Mouse (Mus musculus): ENCODE results near the gene Cpne1. TPM values are rescaled to one million over a fixed set of nuclear protein-coding genes. Genes with fewer than 3 reads are reported as not detected.
"Not testable (repeated sequence)": the region's sequence is repeated elsewhere in the genome, so short reads cannot be mapped to it uniquely, and the experiment has no call there.

Gene Cpne1
- polyA plus RNA-seq, 1 experiment from 2014 or later, result 56.3 TPM

DNA sequence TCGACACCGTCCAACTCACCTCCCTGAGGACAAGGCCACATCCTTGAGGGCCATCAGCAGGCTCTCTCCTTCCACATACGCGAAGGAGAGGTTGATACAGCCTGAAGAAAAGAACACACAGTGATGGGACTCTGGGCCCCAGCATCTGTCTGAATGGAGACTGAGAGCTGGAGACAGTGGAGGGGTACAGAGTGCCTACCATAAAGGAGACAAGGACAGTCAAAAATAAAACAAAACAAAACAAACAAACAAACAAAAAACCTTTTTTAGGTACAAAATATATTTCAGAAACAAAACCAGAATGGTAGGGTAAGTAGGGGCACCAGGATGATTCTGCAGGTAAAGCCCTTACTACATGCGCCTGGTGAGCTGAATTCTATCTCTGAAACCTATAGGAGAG is 15.2 kb upstream of the Cpne1 start, which contains the start of gene Gm28036:
Gene Gm28036, minus strand, starts transcription at position 101 of the 400 bp plus-strand sequence.
- Histone ChIP-seq H3K27me3 (no peaks in the 10 kb centered on the region), H3K9me3 (replicated peaks) (no peaks in the 10 kb centered on the region), H3K4me1 (no peaks in the 10 kb centered on the region), H3K4me2 (replicated peaks) (no peak within 1 kb of the TSS), H3K36me3 (peaks cover 39% of the 10 kb centered on the region), H3K9ac (no peak within 1 kb of the TSS), H3K27ac (replicated peaks) (no peak within 1 kb of the TSS), H3K4me3 (replicated peaks) (no peak within 1 kb of the TSS)
- WGBS, result 96% methylated on average over 5 of the region's 5 CpGs
- ATAC-seq (ENCODE audit: insufficient number of reproducible peaks, low FRiP score, low TSS enrichment, low read depth), result no peak

DNA sequence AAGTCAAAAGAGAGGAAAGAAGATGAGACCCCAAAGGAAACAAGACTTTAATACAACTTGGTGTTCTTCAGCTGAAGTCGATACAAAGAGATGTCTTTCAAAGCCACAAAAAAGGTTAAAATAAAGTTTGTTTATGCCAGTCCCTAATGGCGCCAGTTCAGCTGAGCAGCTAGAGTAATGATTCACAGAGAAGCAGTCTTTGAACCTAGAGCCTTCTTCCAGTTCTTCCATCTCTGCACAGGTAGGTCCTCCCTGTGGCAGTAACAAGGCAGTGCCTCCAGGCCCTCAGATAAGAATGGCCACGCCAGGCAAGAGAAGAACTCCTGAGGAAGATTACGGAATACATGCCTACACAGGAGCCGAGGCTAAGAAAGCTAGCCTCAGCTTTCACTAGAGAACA is 12.0 kb upstream of the Cpne1 start:
- ATAC-seq (ENCODE audit: insufficient number of reproducible peaks, low FRiP score, low TSS enrichment, low read depth), result no peak
- H3K36me3 ChIP-seq, result peaks cover 34% of the 10 kb centered on the region
- H3K9ac ChIP-seq, result no peak overlapping the region
- WGBS, result 90% methylated on average over 5 of the region's 5 CpGs
- H3K27ac ChIP-seq (replicated peaks), result no peak overlapping the region
- H3K4me2 ChIP-seq (replicated peaks), result no peak overlapping the region
- H3K4me3 ChIP-seq (replicated peaks), result no peak overlapping the region
- H3K4me1 ChIP-seq, result no peaks in the 10 kb centered on the region
- no peaks in the 10 kb centered on the region for H3K27me3 ChIP-seq
- no peaks in the 10 kb centered on the region for H3K9me3 ChIP-seq (replicated peaks)

DNA sequence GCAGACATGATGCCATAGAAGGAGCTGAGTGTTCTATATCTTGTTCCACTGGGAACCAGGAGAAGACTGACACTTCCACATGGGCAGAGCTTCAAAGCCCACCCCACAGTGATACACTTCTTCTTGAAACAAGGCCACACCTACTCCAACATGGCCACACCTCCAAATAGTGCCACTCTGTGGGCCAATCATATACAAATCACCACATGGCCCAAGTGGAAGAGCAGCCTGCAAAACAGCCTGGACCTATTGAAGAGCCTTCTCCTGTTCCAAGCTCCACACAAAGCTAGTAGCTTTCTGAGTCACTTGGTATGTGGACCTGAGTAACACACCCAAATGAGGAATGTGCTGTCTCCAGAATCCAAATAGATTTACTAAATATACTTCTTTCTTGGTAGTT is 7.8 kb upstream of the Cpne1 start:
- Histone ChIP-seq H3K9ac (no peak overlapping the region), H3K4me1 (no peaks in the 10 kb centered on the region), H3K9me3 (replicated peaks) (no peaks in the 10 kb centered on the region), H3K4me2 (replicated peaks) (no peak overlapping the region), H3K27me3 (no peaks in the 10 kb centered on the region), H3K4me3 (replicated peaks) (no peak overlapping the region), H3K36me3 (peaks cover 17% of the 10 kb centered on the region), H3K27ac (replicated peaks) (no peak overlapping the region)
- ATAC-seq (ENCODE audit: insufficient number of reproducible peaks, low FRiP score, low TSS enrichment, low read depth), result no peak

DNA sequence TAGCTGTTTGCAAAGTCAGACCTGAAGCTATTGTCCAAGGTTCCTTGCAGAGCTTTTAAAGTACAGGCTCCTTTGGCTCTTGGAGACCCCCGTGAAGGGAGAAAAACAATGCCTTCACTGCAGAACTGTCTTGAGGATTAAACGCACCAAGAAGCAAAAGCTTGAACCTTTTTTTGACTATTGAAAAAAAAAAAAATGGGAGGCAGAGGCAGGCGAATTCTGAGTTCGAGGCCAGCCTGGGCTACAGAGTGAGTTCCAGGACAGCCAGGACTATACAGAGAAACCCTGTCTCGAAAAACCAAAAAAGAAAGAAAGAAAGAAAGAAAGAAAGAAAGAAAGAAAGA is 287 bp upstream of the Cpne1 start:
- Histone ChIP-seq H3K4me2 (replicated peaks) (peak overlapping the region; percentile 49), H3K4me3 (replicated peaks) (peak overlapping the region; percentile 91), H3K27ac (replicated peaks) (peak overlapping the region; percentile 94)
- not testable (repeated sequence) for H3K27me3 ChIP-seq; H3K9me3 ChIP-seq (replicated peaks); H3K4me1 ChIP-seq; H3K36me3 ChIP-seq; H3K9ac ChIP-seq; ATAC-seq (ENCODE audit: insufficient number of reproducible peaks, low FRiP score, low TSS enrichment, low read depth)
- 28% methylated on average over 5 of the region's 5 CpGs for WGBS

DNA sequence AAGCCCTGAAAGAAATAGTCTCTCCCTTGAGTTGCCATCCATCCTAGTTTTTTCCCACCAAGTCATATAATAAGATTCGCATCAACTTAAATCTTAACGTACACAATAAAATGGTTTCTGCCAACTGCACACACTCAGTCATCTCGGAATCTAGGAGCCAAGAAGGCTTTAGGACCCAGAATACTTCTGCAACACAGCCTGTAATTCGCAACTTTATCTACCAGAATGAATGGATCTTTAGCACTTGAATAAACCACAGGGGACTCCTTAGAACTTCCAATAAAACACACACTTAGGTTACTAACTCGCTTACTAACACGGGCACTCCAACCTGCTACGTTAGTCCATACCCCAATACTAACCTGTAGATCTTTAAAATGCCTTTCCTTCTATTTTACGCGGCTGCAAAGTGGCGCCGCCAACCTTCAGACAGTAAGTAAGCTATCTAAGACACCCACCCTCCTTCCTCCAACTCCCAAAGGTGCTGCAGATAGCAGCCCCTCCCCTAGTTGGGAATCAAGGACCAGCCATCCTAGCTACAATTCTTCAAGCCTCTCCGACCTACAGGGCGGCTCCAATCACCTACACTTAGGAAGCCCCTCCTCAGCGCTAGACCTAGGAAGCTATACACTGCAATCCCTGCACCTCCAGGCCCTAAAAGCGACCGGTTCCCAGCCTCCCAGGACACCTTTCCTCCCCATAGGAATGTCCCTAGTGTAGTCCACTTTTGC is 973 bp downstream of the Cpne1 start:
- H3K9me3 ChIP-seq (replicated peaks), result no peaks in the 10 kb centered on the region
- H3K4me2 ChIP-seq (replicated peaks), result peak overlapping the region; percentile 65
- peak overlapping the region; percentile 95 for H3K9ac ChIP-seq
- under 1% methylated on average over 16 of the region's 16 CpGs for WGBS
- H3K27ac ChIP-seq (replicated peaks), result peak overlapping the region; percentile 94
- 0 out of 2 replicates have a peak, but pooled peaks cover 3% of the 10 kb centered on the region for H3K4me1 ChIP-seq
- peak; percentile 52; the same call in 1 of the 2 replicates for ATAC-seq (ENCODE audit: insufficient number of reproducible peaks, low FRiP score, low TSS enrichment, low read depth)
- no peaks in the 10 kb centered on the region for H3K36me3 ChIP-seq
- H3K4me3 ChIP-seq (replicated peaks), result peak overlapping the region; percentile 91
- H3K27me3 ChIP-seq, result no peaks in the 10 kb centered on the region

DNA sequence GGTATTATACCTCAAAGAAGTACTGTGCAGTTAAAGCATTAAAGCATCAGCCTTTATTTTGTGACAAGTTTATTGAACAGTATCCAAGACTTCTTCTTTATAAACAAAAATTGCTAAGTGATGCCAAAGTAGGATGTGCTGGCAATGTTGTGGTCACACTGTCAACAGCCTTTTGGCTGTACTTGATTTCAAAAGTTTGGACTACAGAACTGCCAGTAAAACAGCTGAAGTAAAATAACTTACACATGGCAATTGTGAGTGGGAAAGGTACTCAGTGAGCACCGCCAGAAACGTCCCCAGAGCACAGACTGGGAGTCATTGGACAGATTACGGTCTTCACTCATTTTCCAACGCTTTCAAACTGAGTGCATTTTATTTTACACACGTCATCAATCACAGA is 19.8 kb downstream of the Cpne1 start:
- no peaks in the 10 kb centered on the region for H3K9me3 ChIP-seq (replicated peaks)
- H3K4me1 ChIP-seq, result no peaks in the 10 kb centered on the region
- no peak for ATAC-seq (ENCODE audit: insufficient number of reproducible peaks, low FRiP score, low TSS enrichment, low read depth)
- H3K9ac ChIP-seq, result no peak overlapping the region
- H3K27me3 ChIP-seq, result no peaks in the 10 kb centered on the region
- 67% methylated on average over 5 of the region's 5 CpGs for WGBS
- no peak overlapping the region for H3K4me3 ChIP-seq (replicated peaks)
- no peak overlapping the region for H3K27ac ChIP-seq (replicated peaks)
- H3K36me3 ChIP-seq, result peaks cover 19% of the 10 kb centered on the region
- no peak overlapping the region for H3K4me2 ChIP-seq (replicated peaks)

DNA sequence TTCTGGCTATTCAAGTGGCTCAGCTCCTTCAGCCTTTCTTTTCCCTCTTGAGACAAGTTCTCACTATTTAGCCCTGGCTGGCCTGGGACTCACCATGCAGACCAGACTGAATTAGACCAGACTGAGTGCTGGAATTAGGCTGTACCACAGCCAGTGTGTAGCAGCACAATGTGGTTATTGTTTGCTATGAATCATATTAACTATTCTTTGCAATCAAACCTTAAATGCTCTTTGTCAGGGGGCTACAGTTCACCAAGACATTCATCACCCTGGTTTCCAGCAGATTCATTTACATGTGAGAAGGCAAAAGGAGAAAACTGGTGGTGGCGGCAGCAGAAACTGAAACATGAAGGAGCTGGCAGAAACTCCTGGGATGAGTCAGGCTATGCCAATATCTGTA is 22.0 kb downstream of the Cpne1 start:
- Histone ChIP-seq H3K4me1 (no peaks in the 10 kb centered on the region), H3K27ac (replicated peaks) (no peak overlapping the region), H3K4me2 (replicated peaks) (no peak overlapping the region), H3K27me3 (no peaks in the 10 kb centered on the region), H3K9me3 (replicated peaks) (no peaks in the 10 kb centered on the region), H3K36me3 (no peaks in the 10 kb centered on the region), H3K9ac (no peak overlapping the region), H3K4me3 (replicated peaks) (no peak overlapping the region)
- 94% methylated on average over 1 of the region's 1 CpGs for WGBS
- no peak for ATAC-seq (ENCODE audit: insufficient number of reproducible peaks, low FRiP score, low TSS enrichment, low read depth)

DNA sequence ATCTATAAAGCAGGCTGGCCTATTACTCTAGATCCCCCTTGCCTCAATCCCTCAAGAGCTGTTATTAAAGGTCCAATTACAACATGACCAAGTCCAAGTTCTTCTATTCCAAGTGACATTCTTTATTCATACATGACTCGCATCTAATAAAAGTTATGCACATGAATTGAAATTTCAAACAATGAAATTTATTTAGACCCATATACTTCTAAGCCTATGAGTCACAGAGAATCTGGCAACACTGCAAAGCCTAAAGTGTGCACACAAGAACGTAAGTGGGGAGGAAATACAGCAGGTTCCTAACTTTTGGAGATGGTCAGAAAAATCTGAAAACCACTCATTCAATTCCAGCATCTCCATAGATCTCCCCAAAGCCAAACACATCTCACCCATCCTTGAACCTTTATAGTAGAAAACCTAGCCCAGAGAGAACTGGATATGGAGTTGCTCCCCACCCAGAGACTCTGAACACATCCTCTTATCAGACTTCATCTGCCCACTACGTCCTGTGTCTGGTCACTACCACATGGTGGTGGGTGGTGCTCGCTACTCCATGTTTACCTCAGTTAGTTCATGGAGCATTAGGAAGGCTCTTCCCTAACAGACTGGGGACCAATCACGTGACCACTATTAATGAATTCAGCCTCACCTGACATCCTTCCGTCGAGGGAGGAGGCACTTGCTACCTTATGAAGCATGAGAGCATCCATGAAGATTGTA is 24.2 kb downstream of the Cpne1 start:
- Histone ChIP-seq H3K36me3 (no peaks in the 10 kb centered on the region), H3K27ac (replicated peaks) (no peak overlapping the region), H3K4me1 (no peaks in the 10 kb centered on the region), H3K9me3 (replicated peaks) (no peaks in the 10 kb centered on the region), H3K4me3 (replicated peaks) (no peak overlapping the region), H3K27me3 (no peaks in the 10 kb centered on the region), H3K4me2 (replicated peaks) (no peak overlapping the region), H3K9ac (no peak overlapping the region)
- 85% methylated on average over 7 of the region's 7 CpGs for WGBS
- ATAC-seq (ENCODE audit: insufficient number of reproducible peaks, low FRiP score, low TSS enrichment, low read depth), result no peak

DNA sequence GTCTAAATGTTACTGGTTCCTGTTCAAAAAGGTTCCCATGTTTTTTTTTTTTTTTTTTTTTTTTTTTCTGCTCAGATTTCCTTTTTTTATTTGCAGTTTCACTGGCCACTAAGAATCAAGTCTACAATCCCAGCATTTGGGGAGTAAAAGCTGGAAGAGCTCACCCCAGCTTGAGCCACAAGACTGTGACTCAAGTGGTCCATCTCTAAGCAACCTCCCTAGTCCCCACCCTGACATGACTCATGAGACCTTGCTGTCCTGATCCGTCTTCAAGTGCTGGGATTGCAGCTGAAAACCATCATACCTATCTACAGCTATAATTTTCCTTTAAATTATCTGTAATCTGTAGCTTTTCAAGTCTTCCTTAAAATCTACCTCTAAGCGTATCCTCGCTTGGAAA is 27.2 kb downstream of the Cpne1 start:
- no peak overlapping the region for H3K4me3 ChIP-seq (replicated peaks)
- 85% methylated on average over 3 of the region's 3 CpGs for WGBS
- no peaks in the 10 kb centered on the region for H3K27me3 ChIP-seq
- no peaks in the 10 kb centered on the region for H3K9me3 ChIP-seq (replicated peaks)
- ATAC-seq (ENCODE audit: insufficient number of reproducible peaks, low FRiP score, low TSS enrichment, low read depth), result no peak
- H3K4me2 ChIP-seq (replicated peaks), result no peak overlapping the region
- H3K36me3 ChIP-seq, result no peaks in the 10 kb centered on the region
- H3K4me1 ChIP-seq, result no peaks in the 10 kb centered on the region
- H3K9ac ChIP-seq, result no peak overlapping the region
- H3K27ac ChIP-seq (replicated peaks), result no peak overlapping the region

DNA sequence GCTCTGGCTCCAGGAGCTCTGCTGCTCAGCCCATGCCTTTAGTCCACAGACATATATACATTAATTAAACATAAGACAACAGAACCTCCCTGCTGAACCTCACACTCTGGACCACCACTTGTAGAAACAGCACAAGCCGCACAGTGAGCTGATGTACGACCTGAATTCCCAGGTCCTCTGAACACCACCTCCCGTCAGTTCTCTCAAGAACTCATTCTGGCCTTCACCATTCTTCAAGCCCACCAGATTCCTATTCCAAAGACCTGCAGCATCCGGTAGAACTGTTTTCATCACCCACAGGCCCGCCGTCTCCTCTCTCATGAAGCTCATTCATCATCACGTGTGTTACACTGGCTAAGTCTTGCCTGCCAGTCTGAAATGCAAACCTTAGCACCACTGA is 31.4 kb downstream of the Cpne1 start:
- H3K27ac ChIP-seq (replicated peaks), result no peak overlapping the region
- H3K4me2 ChIP-seq (replicated peaks), result no peak overlapping the region
- H3K27me3 ChIP-seq, result no peaks in the 10 kb centered on the region
- no peaks in the 10 kb centered on the region for H3K9me3 ChIP-seq (replicated peaks)
- no peak for ATAC-seq (ENCODE audit: insufficient number of reproducible peaks, low FRiP score, low TSS enrichment, low read depth)
- WGBS, result 88% methylated on average over 7 of the region's 7 CpGs
- no peak overlapping the region for H3K9ac ChIP-seq
- no peak overlapping the region for H3K4me3 ChIP-seq (replicated peaks)
- H3K36me3 ChIP-seq, result peaks cover 40% of the 10 kb centered on the region
- no peaks in the 10 kb centered on the region for H3K4me1 ChIP-seq

DNA sequence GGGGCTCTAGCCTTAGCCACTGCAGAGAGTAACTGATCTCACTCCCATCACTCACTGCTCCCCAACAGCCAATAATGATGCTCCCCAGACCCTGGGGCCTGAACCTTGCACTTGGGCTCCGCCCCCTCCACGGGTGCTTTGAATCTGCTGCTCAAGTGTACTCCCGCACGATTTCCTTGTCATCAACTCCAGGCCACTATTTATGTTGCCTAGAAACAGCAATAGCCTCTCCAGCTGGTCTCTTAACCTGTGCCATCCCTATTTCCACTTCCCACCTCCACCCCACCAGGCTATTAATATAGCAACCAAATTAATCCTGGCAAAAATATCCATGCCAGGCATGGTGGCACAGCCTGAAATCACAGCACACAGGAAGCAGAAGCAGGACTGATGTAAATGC is 32.1 kb downstream of the Cpne1 start:
- Histone ChIP-seq H3K36me3 (peaks cover 48% of the 10 kb centered on the region), H3K4me1 (no peaks in the 10 kb centered on the region), H3K27me3 (no peaks in the 10 kb centered on the region), H3K9ac (no peak overlapping the region), H3K4me2 (replicated peaks) (no peak overlapping the region), H3K27ac (replicated peaks) (no peak overlapping the region), H3K9me3 (replicated peaks) (no peaks in the 10 kb centered on the region), H3K4me3 (replicated peaks) (no peak overlapping the region)
- 46% methylated on average over 4 of the region's 4 CpGs for WGBS
- no peak for ATAC-seq (ENCODE audit: insufficient number of reproducible peaks, low FRiP score, low TSS enrichment, low read depth)

DNA sequence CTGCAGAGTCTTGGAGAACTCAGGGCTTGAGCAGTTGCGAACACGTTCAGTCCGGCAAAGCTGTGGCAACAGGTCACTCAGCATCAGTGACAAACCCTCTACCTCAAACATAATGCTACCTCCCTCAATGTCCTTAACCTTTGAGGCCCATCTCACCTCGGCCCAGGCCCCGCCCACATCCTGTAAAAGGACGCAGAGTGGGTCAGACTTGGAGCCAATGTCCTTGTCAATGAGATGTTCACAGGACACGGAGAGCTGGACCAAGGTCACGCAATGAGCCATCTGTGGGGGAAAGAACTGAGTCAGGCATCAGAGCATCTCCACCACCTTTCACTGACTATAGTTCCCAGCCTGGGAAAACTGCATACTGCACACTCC is 32.6 kb downstream of the Cpne1 start:
- Histone ChIP-seq H3K4me2 (replicated peaks) (no peak overlapping the region), H3K27ac (replicated peaks) (no peak overlapping the region), H3K27me3 (no peaks in the 10 kb centered on the region), H3K9ac (no peak overlapping the region), H3K4me1 (no peaks in the 10 kb centered on the region), H3K4me3 (replicated peaks) (no peak overlapping the region), H3K36me3 (peaks cover 53% of the 10 kb centered on the region), H3K9me3 (replicated peaks) (no peaks in the 10 kb centered on the region)
- 84% methylated on average over 8 of the region's 8 CpGs for WGBS
- no peak for ATAC-seq (ENCODE audit: insufficient number of reproducible peaks, low FRiP score, low TSS enrichment, low read depth)
